Comparison of ENCODE assay signal across 30 mouse cellular contexts in genomic region chr17:26834966-26835755, GRCm38 (mm10). TPM values are rescaled to one million over a fixed set of nuclear protein-coding genes. Genes with fewer than 3 reads are reported as not detected.
DNase-seq lines count a peak whose midpoint lies in the region; ATAC-seq and TF ChIP-seq lines count a peak whose summit lies in the region.
"Had no signal": no experiment of that assay in that cellular context is flagged by ENCODE, and none has a peak within 500 bp of the region (broad histone marks: within the 10 kb centered on the region; RNA-seq: fewer than 3 reads in every experiment).

No protein-coding gene starts in this region.

- DNase-seq in adrenal gland, adult 2 months: peak; percentile 44
- DNase-seq in adrenal gland, postnatal 14 days: no peak
- DNase-seq in heart, adult 2 months: no peak
- no peak for DNase-seq in MN1 (ENCODE audit: low spot score)
- no peak for DNase-seq in frontal cortex, postnatal 36 days (ENCODE audit: low spot score in 2 of 2)
- DNase-seq: cerebellum, adult 18-20 months; cerebellum, postnatal 14 days; gastrocnemius, postnatal 10 days; kidney, adult 2 months; kidney, postnatal 10 days; left cerebral cortex, postnatal 4 days; lung, embryonic 14.5 days; right cerebral cortex, postnatal 14 days; thymus, adult 2 months had no signal

- H3K9ac ChIP-seq in heart, embryonic 11.5 days (ENCODE audit: low read depth, low read length): no peak overlapping the region
- no peak overlapping the region for H3K9ac ChIP-seq in heart, adult 2 months (ENCODE audit: low read depth, low read length)
- H3K9ac ChIP-seq in heart, embryonic 16.5 days (ENCODE audit: low read length): peak overlapping the region; percentile 22; the same call in 1 of the 2 replicates
- H3K9ac ChIP-seq: embryonic facial prominence, embryonic 12.5 days; forebrain, embryonic 13.5 days; hindbrain, embryonic 13.5 days; limb, embryonic 15.5 days; liver, embryonic 14.5 days; lung, embryonic 14.5 days; midbrain, embryonic 15.5 days; neural tube, embryonic 12.5 days had no signal

- TF ChIP-seq EP300 in heart, adult 2 months (IDR thresholded peaks at IDR 0.05; ENCODE audit: insufficient read depth, low read depth, low read length): no peak

- TF ChIP-seq POLR2A in heart, adult 2 months (IDR thresholded peaks at IDR 0.05; ENCODE audit: insufficient read depth, low read depth, low read length): no peak

- ATAC-seq in heart, embryonic 11.5 days (replicated peaks; ENCODE audit: insufficient number of reproducible peaks, low FRiP score, low TSS enrichment): no peak
- no peak for ATAC-seq in heart, embryonic 16.5 days (replicated peaks; ENCODE audit: extremely low read depth, insufficient read depth, low FRiP score)
- ATAC-seq: forebrain, embryonic 13.5 days; midbrain, embryonic 15.5 days had no signal

- H3K4me1 ChIP-seq in heart, embryonic 11.5 days (ENCODE audit: control insufficient read depth, insufficient read depth, low read length): no peaks in the 10 kb centered on the region
- H3K4me1 ChIP-seq in heart, adult 2 months (ENCODE audit: control insufficient read depth, insufficient read depth, low read length): no peaks in the 10 kb centered on the region
- H3K4me1 ChIP-seq in E14TG2a.4 (replicated peaks; ENCODE audit: low read depth, low read length): peaks cover 63% of the 10 kb centered on the region
- peaks cover 9% of the 10 kb centered on the region for H3K4me1 ChIP-seq in heart, embryonic 16.5 days (ENCODE audit: control insufficient read depth, insufficient read depth, low read length)

- TF ChIP-seq CTCF in heart, adult 2 months (IDR thresholded peaks at IDR 0.05): no peak
- TF ChIP-seq CTCF in E14TG2a.4 (conservative IDR thresholded peaks at IDR 0.05; ENCODE audit: low read length): no peak

- 57% methylated on average over 9 of the region's 9 CpGs for WGBS in heart, embryonic 11.5 days (ENCODE audit: insufficient replicate concordance)
- 54% methylated on average over 7 of the region's 9 CpGs for WGBS in heart, adult 2 months
- 50% methylated on average over 6 of the region's 9 CpGs for WGBS in heart, embryonic 16.5 days

- H3K27me3 ChIP-seq in heart, embryonic 11.5 days (ENCODE audit: control insufficient read depth, insufficient read depth, low read length): peaks cover 32% of the 10 kb centered on the region
- peaks cover 9% of the 10 kb centered on the region for H3K27me3 ChIP-seq in heart, adult 2 months (ENCODE audit: control insufficient read depth, insufficient read depth, low read length)
- H3K27me3 ChIP-seq in E14TG2a.4 (ENCODE audit: insufficient read depth, low read length): peaks cover 41% of the 10 kb centered on the region
- peaks cover 21% of the 10 kb centered on the region for H3K27me3 ChIP-seq in heart, embryonic 16.5 days (ENCODE audit: control insufficient read depth, insufficient read depth, low read length)

- intact Hi-C loops in heart, adult 2 months (cut with DNase I): loop anchor here (5.0 kb wide), 1 partner anchor 38 kb away; no protein-coding TSS in a partner anchor

- H3K4me2 ChIP-seq in heart, embryonic 11.5 days: no peak overlapping the region
- 0 out of 2 replicates have a peak overlapping the region, but pooled peaks have one; percentile 76 for H3K4me2 ChIP-seq in heart, embryonic 16.5 days (ENCODE audit: low read depth, low read length)
- H3K4me2 ChIP-seq: embryonic facial prominence, embryonic 12.5 days; forebrain, embryonic 13.5 days; hindbrain, embryonic 13.5 days; limb, embryonic 15.5 days; lung, embryonic 14.5 days; midbrain, embryonic 15.5 days; neural tube, embryonic 12.5 days had no signal

- 0 out of 2 replicates have a peak overlapping the region, but pooled peaks have one; percentile 12 for H3K27ac ChIP-seq in heart, embryonic 11.5 days (ENCODE audit: low read depth, low read length)
- no peak overlapping the region for H3K27ac ChIP-seq in heart, adult 2 months
- H3K27ac ChIP-seq in heart, embryonic 16.5 days (ENCODE audit: low read length): peak overlapping the region; percentile 53
- H3K27ac ChIP-seq: embryonic facial prominence, embryonic 12.5 days; forebrain, embryonic 13.5 days; hindbrain, embryonic 13.5 days; left cerebral cortex, adult 2 months; limb, embryonic 15.5 days; liver, embryonic 14.5 days; midbrain, embryonic 15.5 days; neural tube, embryonic 12.5 days; stomach, postnatal 0 days had no signal

- H3K4me3 ChIP-seq in heart, embryonic 11.5 days (ENCODE audit: low read depth, low read length): no peak overlapping the region
- no peak overlapping the region for H3K4me3 ChIP-seq in heart, adult 2 months
- 0 out of 2 replicates have a peak overlapping the region, but pooled peaks have one; percentile 37 for H3K4me3 ChIP-seq in E14TG2a.4 (replicated peaks; ENCODE audit: low read length)
- no peak overlapping the region for H3K4me3 ChIP-seq in heart, embryonic 16.5 days (ENCODE audit: low read length)
- H3K4me3 ChIP-seq: embryonic facial prominence, embryonic 12.5 days; forebrain, embryonic 13.5 days; hindbrain, embryonic 13.5 days; left cerebral cortex, adult 2 months; limb, embryonic 15.5 days; midbrain, embryonic 15.5 days; neural tube, embryonic 12.5 days had no signal

- no peaks in the 10 kb centered on the region; the same call in 1 of the 2 replicates for H3K9me3 ChIP-seq in heart, embryonic 11.5 days (replicated peaks; ENCODE audit: control insufficient read depth, low read length)
- H3K9me3 ChIP-seq in E14TG2a.4 (ENCODE audit: low read length): no peaks in the 10 kb centered on the region
- H3K9me3 ChIP-seq in heart, embryonic 16.5 days (replicated peaks; ENCODE audit: control insufficient read depth, low read length): peaks cover 6% of the 10 kb centered on the region
- H3K9me3 ChIP-seq: embryonic facial prominence, embryonic 12.5 days; forebrain, embryonic 13.5 days; hindbrain, embryonic 13.5 days; limb, embryonic 15.5 days; midbrain, embryonic 15.5 days; neural tube, embryonic 12.5 days had no signal

- H3K79me2 ChIP-seq in heart, adult 2 months (replicated peaks; ENCODE audit: control insufficient read depth, insufficient read depth, low read length): no peaks in the 10 kb centered on the region

- peaks cover 9% of the 10 kb centered on the region; the same call in 1 of the 2 replicates for H3K36me3 ChIP-seq in heart, embryonic 11.5 days (ENCODE audit: control insufficient read depth, insufficient read depth, low read length)
- no peaks in the 10 kb centered on the region for H3K36me3 ChIP-seq in heart, adult 2 months (ENCODE audit: control insufficient read depth, insufficient read depth, low read length)
- H3K36me3 ChIP-seq in E14TG2a.4 (ENCODE audit: insufficient read depth, low read length): no peaks in the 10 kb centered on the region
- H3K36me3 ChIP-seq in heart, embryonic 16.5 days (ENCODE audit: control insufficient read depth, insufficient read depth): peaks cover 20% of the 10 kb centered on the region
- H3K36me3 ChIP-seq: embryonic facial prominence, embryonic 12.5 days; hindbrain, embryonic 13.5 days; limb, embryonic 15.5 days; midbrain, embryonic 15.5 days; neural tube, embryonic 12.5 days had no signal

RNA-seq across cellular contexts. Expression of gene Nkx2-5, which starts 9.6 kb away (rescaled TPM):
- total RNA-seq in adrenal gland, adult 2 months (2021): not detected
- 0.16 and 0.26 TPM in 2 replicates for polyA plus RNA-seq in adrenal gland, adult 2 months (2012; rRNA removed)
- not detected in 2 replicates for total RNA-seq in adrenal gland, postnatal 14 days (2021)
- 157 and 159 TPM in 2 replicates for polyA plus RNA-seq in heart, embryonic 11.5 days (2014; fragmentation: Nextera tagmentation; extraction: Ambion mirVana)
- 10 to 100 TPM; 87.1 to 96.3 TPM for total RNA-seq in heart, adult 2 months (2021)
- polyA plus RNA-seq in heart, adult 2 months (2012; rRNA removed): 72.6 and 104 TPM in 2 replicates
- 123 and 132 TPM in 2 replicates for polyA plus RNA-seq in heart, embryonic 16.5 days (2015; fragmentation: Nextera tagmentation; extraction: Ambion mirVana)
- total RNA-seq: gastrocnemius, postnatal 10 days; granulocyte monocyte progenitor cell, adult 5-6 weeks; layer of hippocampus, postnatal 10 days; left cerebral cortex, adult 2 months; left cerebral cortex, postnatal 4 days; megakaryocyte, adult 5-6 weeks had no signal
- polyA plus RNA-seq: forebrain, embryonic 13.5 days; kidney, adult 2 months; limb, embryonic 15.5 days; liver, embryonic 14.5 days; neural tube, embryonic 12.5 days; urinary bladder, adult 2 months had no signal

RNA-seq across cellular contexts. Expression of gene Bnip1, which starts 54.3 kb away (rescaled TPM):
- total RNA-seq in adrenal gland, adult 2 months (2021): 10 to 100 TPM; 22.1 to 22.3 TPM
- polyA plus RNA-seq in adrenal gland, adult 2 months (2012; rRNA removed): 10.1 and 12.9 TPM in 2 replicates
- 21.6 and 28.6 TPM in 2 replicates for total RNA-seq in adrenal gland, postnatal 14 days (2021)
- 48.7 and 58.5 TPM in 2 replicates for polyA plus RNA-seq in heart, embryonic 11.5 days (2014; fragmentation: Nextera tagmentation; extraction: Ambion mirVana)
- total RNA-seq in heart, adult 2 months (2021): 10 to 100 TPM; 28.5 to 28.8 TPM
- polyA plus RNA-seq in heart, adult 2 months (2012; rRNA removed): 23.7 and 28.8 TPM in 2 replicates
- polyA plus RNA-seq in heart, embryonic 16.5 days (2015; fragmentation: Nextera tagmentation; extraction: Ambion mirVana): 56.8 and 56.9 TPM in 2 replicates

Comparison
In these comparisons a context has a peak if more than half of its experiments do, and no peak if none do; other contexts are left out.
1. RNA of gene Nkx2-5, which starts 9.6 kb away (polyA plus RNA-seq): 157 to 159 TPM in heart, embryonic 11.5 days, 123 to 132 TPM in heart, embryonic 16.5 days and 72.6 to 104 TPM in heart, adult 2 months; 0.16 to 0.26 TPM in adrenal gland, adult 2 months; every median in the first group is over 10 times any median in the second.